Comparison of ENCODE assay signal across 12 mouse cellular contexts in genomic region chr6:91754845-91755244, GRCm38 (mm10).
"Had no signal": no experiment of that assay in that cellular context is flagged by ENCODE, and none has a peak within 500 bp of the region (broad histone marks: within the 10 kb centered on the region; RNA-seq: fewer than 3 reads in every experiment).

No protein-coding gene starts in this region.

- DNase-seq: liver; lung, adult 2 months; lung, postnatal 4 days; retina, postnatal 1 day; right cerebral cortex, postnatal 14 days; thymus, postnatal 4 days had no signal

- ATAC-seq: intestine, postnatal 0 days had no signal

- H3K9ac ChIP-seq: limb, embryonic 12.5 days; liver, embryonic 14.5 days; neural tube, embryonic 13.5 days had no signal

- H3K4me2 ChIP-seq: limb, embryonic 12.5 days; neural tube, embryonic 13.5 days had no signal

- H3K9me3 ChIP-seq: limb, embryonic 12.5 days; midbrain, embryonic 10.5 days; neural tube, embryonic 13.5 days had no signal

- H3K27me3 ChIP-seq: limb, embryonic 12.5 days; neural tube, embryonic 13.5 days had no signal

- H3K4me1 ChIP-seq: limb, embryonic 12.5 days had no signal

- H3K4me3 ChIP-seq: limb, embryonic 12.5 days; midbrain, embryonic 10.5 days; neural tube, embryonic 13.5 days had no signal

- H3K27ac ChIP-seq: limb, embryonic 12.5 days; liver, embryonic 14.5 days; stomach, postnatal 0 days had no signal
